Mouse (Mus musculus) MEL (cell line): ENCODE measurements at regions not wholly inside any gene's neighbourhood (a gene's known extent, or its start where the extent isn't known, plus 50 kb on each side); places are given as distances from the start of the nearest gene placed in this dataset.
"Not testable (repeated sequence)": the region's sequence is repeated elsewhere in the genome, so short reads cannot be mapped to it uniquely, and the experiment has no call there.

Experiments
- DNase-seq: peaks from one replicate; pipeline ENCODE4 v3.0.0; 2011; ENCODE audit warnings: low read depth, low spot score
- H3K27ac ChIP-seq: 2 replicates; pipeline ENCODE4 v1.5.1; 2012; ENCODE audit warnings: low read depth, mild to moderate bottlenecking, control low read depth, low read length, moderate library complexity; ENCODE audit not compliant: control insufficient read depth
- H3K27me3 ChIP-seq, 2 experiments: fragments of 150-350 bp in 1 of 2; sonication (generic) in 1 of 2; 2 replicates each; pipeline ENCODE4 v1.6.1; 2012; ENCODE audit warnings: low read length in 2 of 2, mild to moderate bottlenecking in 2 of 2, improper control_type of control experiment in 1 of 2, moderate library complexity in 1 of 2; ENCODE audit not compliant: insufficient read depth in 2 of 2, control insufficient read depth in 1 of 2
- H3K36me3 ChIP-seq, 2 experiments: 2 replicates each; pipeline ENCODE4 v1.6.1; 2012 to 2014; ENCODE audit warnings: low read length in 2 of 2, improper control_type of control experiment in 1 of 2, inconsistent platforms in 1 of 2, mild to moderate bottlenecking in 1 of 2; ENCODE audit not compliant: insufficient read depth in 2 of 2, control insufficient read depth in 1 of 2
- H3K4me1 ChIP-seq, 2 experiments: fragments of 150-350 bp in 1 of 2; sonication (generic) in 1 of 2; 2 replicates each; pipeline ENCODE4 v1.6.1; 2012; ENCODE audit warnings: low read length in 2 of 2, improper control_type of control experiment in 1 of 2, mild to moderate bottlenecking in 1 of 2; ENCODE audit not compliant: insufficient read depth in 2 of 2, control insufficient read depth in 1 of 2
- H3K4me3 ChIP-seq, 2 experiments: fragments of 150-350 bp in 1 of 2; sonication (generic) in 1 of 2; 2 replicates each; pipeline ENCODE4 v1.5.1; 2012; ENCODE audit warnings: low read depth in 2 of 2, low read length in 2 of 2, mild to moderate bottlenecking in 2 of 2, moderate library complexity in 2 of 2, control low read depth in 1 of 2, improper control_type of control experiment in 1 of 2; ENCODE audit not compliant: control insufficient read depth in 1 of 2, insufficient read depth in 1 of 2
- H3K79me2 ChIP-seq: 2 replicates; pipeline ENCODE4 v1.6.1; 2012; ENCODE audit warnings: mild to moderate bottlenecking, low read length, moderate library complexity; ENCODE audit not compliant: control insufficient read depth, poor library complexity, insufficient read depth
- H3K9ac ChIP-seq: 2 replicates; pipeline ENCODE4 v1.6.1; 2012; ENCODE audit warnings: low read depth, mild to moderate bottlenecking, control low read depth, low read length, moderate library complexity; ENCODE audit not compliant: control insufficient read depth, poor library complexity, severe bottlenecking
- H3K9me3 ChIP-seq: fragments of 150-350 bp; sonication (generic); replicated peaks from 2 replicates; pipeline ENCODE4 v1.6.1; 2012; ENCODE audit warnings: mild to moderate bottlenecking, low read length, improper control_type of control experiment, moderate library complexity; ENCODE audit not compliant: insufficient read depth
- ELF1 ChIP-seq: IDR thresholded peaks from 2 replicates; pipeline ENCODE4 v1.6.1; 2014; ENCODE audit warnings: low read depth, mild to moderate bottlenecking, inconsistent platforms, low read length, improper control_type of control experiment, moderate library complexity
- ETS1 ChIP-seq: IDR thresholded peaks from 2 replicates; pipeline ENCODE4 v1.6.1; 2012; ENCODE audit warnings: low read depth, mild to moderate bottlenecking, inconsistent platforms, low read length, improper control_type of control experiment, moderate library complexity
- GABPA ChIP-seq: IDR thresholded peaks from 2 replicates; pipeline ENCODE4 v1.6.1; 2012; ENCODE audit warnings: low read depth, mild to moderate bottlenecking, inconsistent platforms, low read length, improper control_type of control experiment, moderate library complexity
- GATA1 ChIP-seq: IDR thresholded peaks from 2 replicates; pipeline ENCODE4 v1.6.1; 2011; ENCODE audit warnings: low read depth, low read length, improper control_type of control experiment
- MAX ChIP-seq: IDR thresholded peaks from 2 replicates; pipeline ENCODE4 v1.6.1; 2011; ENCODE audit warnings: low read length, improper control_type of control experiment
- MAZ ChIP-seq: IDR thresholded peaks from 2 replicates; pipeline ENCODE4 v1.6.1; 2012; ENCODE audit warnings: low read depth, mild to moderate bottlenecking, inconsistent platforms, low read length, improper control_type of control experiment
- NELFE ChIP-seq: IDR thresholded peaks from 2 replicates; pipeline ENCODE4 v1.6.1; 2011; ENCODE audit warnings: low read depth, low read length, improper control_type of control experiment
- POLR2AphosphoS2 ChIP-seq: IDR thresholded peaks from 2 replicates; pipeline ENCODE4 v1.6.1; 2011; ENCODE audit warnings: low read length, improper control_type of control experiment
- RAD21 ChIP-seq: IDR thresholded peaks from 2 replicates; pipeline ENCODE4 v1.6.1; 2011; ENCODE audit warnings: mild to moderate bottlenecking, low read depth, low read length, improper control_type of control experiment
- SIN3A ChIP-seq: IDR thresholded peaks from 2 replicates; pipeline ENCODE4 v1.6.1; 2012; ENCODE audit warnings: low read length, improper control_type of control experiment, inconsistent platforms
- TBP ChIP-seq: IDR thresholded peaks from 2 replicates; pipeline ENCODE4 v1.8.0; 2011; ENCODE audit warnings: low read depth, low read length, improper control_type of control experiment
- TCF12 ChIP-seq: IDR thresholded peaks from 2 replicates; pipeline ENCODE4 v1.6.1; 2014; ENCODE audit warnings: low read depth, mild to moderate bottlenecking, inconsistent platforms, low read length, improper control_type of control experiment, moderate library complexity
- UBTF ChIP-seq: IDR thresholded peaks from 2 replicates; pipeline ENCODE4 v1.6.1; 2012; ENCODE audit warnings: low read depth, mild to moderate bottlenecking, inconsistent platforms, low read length, improper control_type of control experiment, moderate library complexity, borderline replicate concordance; ENCODE audit not compliant: insufficient read depth
- USF2 ChIP-seq, 2 experiments: IDR thresholded peaks; 2 replicates each; pipeline ENCODE4 v1.6.1; 2011 to 2012; ENCODE audit warnings: improper control_type of control experiment in 2 of 2, low read length in 2 of 2, borderline replicate concordance in 1 of 2, inconsistent platforms in 1 of 2, low read depth in 1 of 2, mild to moderate bottlenecking in 1 of 2; ENCODE audit not compliant: insufficient read depth in 1 of 2
- ZC3H11A ChIP-seq: IDR thresholded peaks from 2 replicates; pipeline ENCODE4 v1.6.1; 2012; ENCODE audit warnings: low read depth, mild to moderate bottlenecking, inconsistent platforms, low read length, improper control_type of control experiment

DNA sequence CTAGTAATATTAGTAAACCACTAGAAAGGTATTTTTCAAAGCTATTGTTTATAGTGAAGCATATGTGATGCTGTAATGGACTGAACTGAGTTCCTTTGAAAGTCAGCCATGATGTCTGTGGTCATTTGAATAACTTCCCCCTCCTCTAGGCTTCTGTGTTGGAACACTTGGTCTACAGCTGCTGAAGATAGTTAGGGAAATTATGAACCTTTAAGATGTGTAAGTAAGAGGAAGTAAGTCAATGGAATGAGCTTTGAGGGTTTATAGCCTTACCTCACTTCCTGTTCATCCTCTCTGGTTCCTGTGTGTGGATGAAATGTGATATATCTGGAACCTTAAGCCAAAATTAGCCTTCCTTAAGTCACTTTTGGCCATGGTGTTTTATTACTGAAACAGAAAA, 145.7 kb upstream of the Tmem229a start:
- H3K79me2 ChIP-seq: no peaks in the 10 kb centered on the region
- H3K27me3 ChIP-seq: no peaks in the 10 kb centered on the region
- no peak overlapping the region for H3K9ac ChIP-seq
- no peak overlapping the region for H3K4me3 ChIP-seq
- no peak for DNase-seq
- no peak overlapping the region for H3K27ac ChIP-seq
- H3K36me3 ChIP-seq: no peaks in the 10 kb centered on the region
- no peaks in the 10 kb centered on the region for H3K4me1 ChIP-seq
- no peaks in the 10 kb centered on the region for H3K9me3 ChIP-seq
- TF ChIP-seq MAZ (no peak), SIN3A (no peak), GABPA (no peak), TBP (no peak), ELF1 (no peak)

DNA sequence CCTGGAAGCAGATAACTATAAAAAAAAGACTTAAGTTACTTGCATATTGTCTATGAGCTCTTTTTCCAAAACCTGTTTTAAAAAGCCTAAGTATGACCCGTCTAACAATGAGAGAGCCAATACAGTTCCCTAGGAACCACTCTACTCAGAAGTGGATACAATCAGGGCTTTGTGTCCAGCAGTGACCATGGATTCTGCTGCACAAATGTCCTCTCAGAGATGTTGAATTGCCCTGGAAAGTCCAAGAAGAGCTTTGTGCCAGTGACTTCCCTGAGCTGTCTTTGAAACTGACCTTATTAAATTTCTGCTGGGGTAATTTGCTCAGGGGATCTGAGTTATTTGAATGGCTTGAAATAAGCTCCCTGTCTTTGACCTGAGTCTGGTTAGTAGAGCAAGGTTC, 131.1 kb upstream of the Tmem229a start:
- Histone ChIP-seq H3K4me3 (no peak overlapping the region), H3K79me2 (no peaks in the 10 kb centered on the region), H3K36me3 (no peaks in the 10 kb centered on the region), H3K27me3 (no peaks in the 10 kb centered on the region), H3K4me1 (no peaks in the 10 kb centered on the region), H3K9ac (no peak overlapping the region), H3K27ac (no peak overlapping the region), H3K9me3 (no peaks in the 10 kb centered on the region)
- no peak for DNase-seq
- no peak for TF ChIP-seq USF2 (IDR thresholded peaks at IDR 0.05; ENCODE audit: borderline replicate concordance in 1 of 2, insufficient read depth in 1 of 2, low read depth in 1 of 2, low read length in 2 of 2)
- TF ChIP-seq TCF12: no peak
- TF ChIP-seq UBTF: no peak
- no peak for TF ChIP-seq ETS1
- no peak for TF ChIP-seq ZC3H11A
- no peak for TF ChIP-seq MAX
- TF ChIP-seq NELFE: no peak
- TF ChIP-seq GATA1: no peak
- no peak for TF ChIP-seq ELF1

DNA sequence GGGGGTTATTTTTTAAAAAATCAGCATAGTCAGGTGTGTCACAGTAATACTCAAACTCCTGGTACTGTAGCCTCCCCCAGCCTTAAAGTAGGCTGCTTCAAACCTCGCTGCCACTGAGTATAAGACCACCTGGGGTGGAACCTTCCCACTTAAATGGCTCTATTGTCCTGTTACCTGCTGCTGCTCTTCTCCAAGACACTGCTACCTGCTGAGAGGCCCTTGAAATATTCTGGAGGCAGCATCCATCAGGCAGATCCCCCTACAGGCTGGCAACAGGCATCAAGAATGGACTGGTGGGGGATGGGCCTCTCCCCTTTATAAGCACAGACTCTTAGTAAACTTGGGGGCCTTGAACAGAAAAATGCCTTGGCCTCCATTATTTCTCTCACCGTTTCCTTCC, 129.8 kb upstream of the Tmem229a start:
- H3K27me3 ChIP-seq: no peaks in the 10 kb centered on the region
- H3K9me3 ChIP-seq: no peaks in the 10 kb centered on the region
- H3K4me3 ChIP-seq: no peak overlapping the region
- H3K27ac ChIP-seq: no peak overlapping the region
- H3K4me1 ChIP-seq: no peaks in the 10 kb centered on the region
- no peaks in the 10 kb centered on the region for H3K36me3 ChIP-seq
- no peak for DNase-seq
- H3K9ac ChIP-seq: no peak overlapping the region
- no peaks in the 10 kb centered on the region for H3K79me2 ChIP-seq
- no peak for TF ChIP-seq POLR2AphosphoS2
- TF ChIP-seq RAD21: no peak

DNA sequence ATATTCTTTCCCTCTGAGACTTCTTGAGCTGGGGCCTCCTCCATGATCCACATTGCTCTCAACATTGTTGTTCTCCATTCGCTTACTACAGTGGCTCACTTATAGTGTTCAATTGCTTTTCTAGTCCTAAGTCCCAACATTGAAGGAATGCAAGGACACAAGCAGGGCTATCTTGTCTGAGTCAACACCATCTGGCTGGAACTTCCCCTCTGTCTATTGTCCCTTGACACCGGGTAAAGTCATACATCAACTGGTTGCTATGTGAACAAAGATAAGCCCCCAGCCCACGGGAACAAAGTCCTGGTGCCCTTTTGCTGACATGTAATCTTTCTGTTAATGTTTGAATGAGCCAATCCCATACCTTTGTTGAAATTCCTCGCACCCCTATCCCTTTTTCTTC, 129.2 kb upstream of the Tmem229a start:
- H3K9ac ChIP-seq, H3K4me1 ChIP-seq, H3K27ac ChIP-seq, H3K79me2 ChIP-seq, H3K4me3 ChIP-seq, H3K36me3 ChIP-seq, H3K9me3 ChIP-seq, H3K27me3 ChIP-seq, DNase-seq: not testable (repeated sequence)
